Mouse (Mus musculus) heart, embryonic 11.5 days (tissue): Measurements from ENCODE around the gene Olfr313. TPM values are rescaled to one million over a fixed set of nuclear protein-coding genes. Genes with fewer than 3 reads are reported as not detected.
"Not testable (repeated sequence)": the region's sequence is repeated elsewhere in the genome, so short reads cannot be mapped to it uniquely, and the experiment has no call there.

ENCODE experiments used
- ATAC-seq: fragments of 200-750 bp; cut with Nextera tagmentation; replicated peaks from 2 replicates; pipeline ENCODE4 v1.8.0; 2017; ENCODE audit warnings: moderate library complexity; ENCODE audit not compliant: insufficient number of reproducible peaks, low FRiP score, low TSS enrichment
- H3K27ac ChIP-seq: fragments of 300-500 bp; sonication (generic); 2 replicates; pipeline ENCODE4 v1.5.1; 2014; ENCODE audit warnings: mild to moderate bottlenecking, low read depth, low read length
- H3K27me3 ChIP-seq: fragments of 300-500 bp; sonication (generic); 2 replicates; pipeline ENCODE4 v1.6.1; 2014; ENCODE audit warnings: mild to moderate bottlenecking, low read length, mixed read lengths; ENCODE audit not compliant: control insufficient read depth, insufficient read depth
- H3K36me3 ChIP-seq: fragments of 300-500 bp; sonication (generic); 2 replicates; pipeline ENCODE4 v1.6.1; 2014; ENCODE audit warnings: mild to moderate bottlenecking, low read length, moderate library complexity, mixed read lengths; ENCODE audit not compliant: control insufficient read depth, insufficient read depth
- H3K4me1 ChIP-seq: fragments of 300-500 bp; sonication (generic); 2 replicates; pipeline ENCODE4 v1.6.1; 2014; ENCODE audit warnings: low read length; ENCODE audit not compliant: control insufficient read depth, insufficient read depth
- H3K4me2 ChIP-seq: fragments of 300-500 bp; sonication (generic); 2 replicates; pipeline ENCODE4 v1.6.1; 2014; ENCODE audit warnings: mild to moderate bottlenecking, moderate library complexity
- H3K4me3 ChIP-seq: fragments of 300-500 bp; sonication (generic); 2 replicates; pipeline ENCODE4 v1.5.1; 2014; ENCODE audit warnings: low read depth, low read length
- H3K9ac ChIP-seq: fragments of 300-500 bp; sonication (generic); 2 replicates; pipeline ENCODE4 v1.6.1; 2014; ENCODE audit warnings: mild to moderate bottlenecking, low read depth, low read length, moderate library complexity
- H3K9me3 ChIP-seq: fragments of 300-500 bp; sonication (generic); replicated peaks from 2 replicates; pipeline ENCODE4 v1.6.1; 2016; ENCODE audit warnings: low read length; ENCODE audit not compliant: control insufficient read depth
- WGBS: fragments of 180-500 bp; shearing (Covaris S2); extraction: QIAGEN DNeasy Blood & Tissue Kit; methylation state at CpG from one replicate; pipeline ENCODE4 v1.1.7; 2014; ENCODE audit not compliant: insufficient replicate concordance; 5-methylcytosine and 5-hydroxymethylcytosine counted together
- polyA plus RNA-seq: library from polyadenylated mRNA; unstranded; fragments of >200 nt; fragmentation: Nextera tagmentation; extraction: Ambion mirVana; gene quantifications from 2 replicates; pipeline ENCODE4 v1.2.1, GENCODE M21; 2014

Gene Olfr313
- polyA plus RNA-seq, 1 experiment from 2014 or later = not detected

GRCm38 (mm10) chr11:58829764-58830163 lies 15.0 kb downstream of the Olfr313 start:
- no peaks in the 10 kb centered on the region for H3K27me3 ChIP-seq
- ATAC-seq = no peak

GRCm38 (mm10) chr11:58832541-58832940 lies 17.7 kb downstream of the Olfr313 start:
- WGBS = 66% methylated on average over 3 of the region's 3 CpGs
- H3K9me3 ChIP-seq, H3K9ac ChIP-seq, H3K27me3 ChIP-seq, H3K4me1 ChIP-seq, ATAC-seq, H3K4me2 ChIP-seq, H3K27ac ChIP-seq, H3K36me3 ChIP-seq, H3K4me3 ChIP-seq: not testable (repeated sequence)

More at GRCm38 (mm10) chr11:58829764-58830163, 15.0 kb downstream of the Olfr313 start:
- H3K27ac ChIP-seq = no peak overlapping the region
- H3K9me3 ChIP-seq = no peaks in the 10 kb centered on the region
- no peak overlapping the region for H3K4me2 ChIP-seq
- H3K4me1 ChIP-seq = no peaks in the 10 kb centered on the region
- no peaks in the 10 kb centered on the region for H3K36me3 ChIP-seq
- no peak overlapping the region for H3K9ac ChIP-seq
- no peak overlapping the region for H3K4me3 ChIP-seq
- WGBS = 69% methylated on average over 3 of the region's 3 CpGs

GRCm38 (mm10) chr11:58838951-58839350 lies 24.2 kb downstream of the Olfr313 start, which contains the start of gene Olfr311:
TSS of gene Olfr311 (plus strand) at chr11:58839251.
- H3K4me3 ChIP-seq, H3K4me2 ChIP-seq, H3K9me3 ChIP-seq, ATAC-seq, H3K27ac ChIP-seq, H3K27me3 ChIP-seq, H3K36me3 ChIP-seq, H3K4me1 ChIP-seq, H3K9ac ChIP-seq: not testable (repeated sequence)

- peak within 1 kb of the TSS; percentile 79 for H3K4me2 ChIP-seq
- no peak within 1 kb of the TSS for H3K27ac ChIP-seq
- H3K4me1 ChIP-seq = peaks cover 6% of the 10 kb centered on the region; the same call in 1 of the 2 replicates
- H3K9me3 ChIP-seq = no peaks in the 10 kb centered on the region
- peak within 1 kb of the TSS; percentile 68 for H3K4me3 ChIP-seq
- no peaks in the 10 kb centered on the region for H3K27me3 ChIP-seq
- H3K36me3 ChIP-seq = peaks cover 7% of the 10 kb centered on the region; the same call in 1 of the 2 replicates
- H3K9ac ChIP-seq = peak within 1 kb of the TSS; percentile 80
- ATAC-seq = peak; percentile 99
- WGBS = 1% methylated on average over 24 of the region's 24 CpGs
Measured at GRCm38 (mm10) chr11:58846919-58847461, 32.2 kb downstream of the Olfr313 start, which contains the start of gene Gm12258. TSS of gene Gm12258 (plus strand) at chr11:58847158.

- WGBS = 42% methylated on average over 9 of the region's 9 CpGs
- Histone ChIP-seq H3K4me1 (peaks cover 6% of the 10 kb centered on the region; the same call in 1 of the 2 replicates), H3K27me3 (no peaks in the 10 kb centered on the region), H3K9ac (peak overlapping the region; percentile 80), H3K4me3 (peak overlapping the region; percentile 68), H3K27ac (no peak overlapping the region), H3K9me3 (no peaks in the 10 kb centered on the region), H3K4me2 (peak overlapping the region; percentile 79), H3K36me3 (peaks cover 7% of the 10 kb centered on the region; the same call in 1 of the 2 replicates)
- ATAC-seq = no peak
Measured at GRCm38 (mm10) chr11:58847636-58848035, 32.8 kb downstream of the Olfr313 start.

GRCm38 (mm10) chr11:58849731-58850130 lies 34.9 kb downstream of the Olfr313 start:
- WGBS = 59% methylated on average over 2 of the region's 2 CpGs
- Histone ChIP-seq H3K4me1 (peaks cover 6% of the 10 kb centered on the region; the same call in 1 of the 2 replicates), H3K9ac (no peak overlapping the region), H3K27me3 (no peaks in the 10 kb centered on the region), H3K36me3 (peaks cover 7% of the 10 kb centered on the region; the same call in 1 of the 2 replicates), H3K27ac (no peak overlapping the region), H3K9me3 (no peaks in the 10 kb centered on the region), H3K4me3 (no peak overlapping the region), H3K4me2 (no peak overlapping the region)
- no peak for ATAC-seq

GRCm38 (mm10) chr11:58860744-58861143 lies 45.9 kb downstream of the Olfr313 start:
- Histone ChIP-seq H3K9ac (no peak overlapping the region), H3K27ac (no peak overlapping the region), H3K4me3 (no peak overlapping the region), H3K4me2 (no peak overlapping the region), H3K9me3 (peaks cover 18% of the 10 kb centered on the region), H3K27me3 (no peaks in the 10 kb centered on the region), H3K36me3 (peaks cover 44% of the 10 kb centered on the region), H3K4me1 (no peaks in the 10 kb centered on the region)
- 89% methylated on average over 8 of the region's 8 CpGs for WGBS
- ATAC-seq = no peak

- peak; percentile 69 for ATAC-seq
- 0 out of 2 replicates have a peak, but pooled peaks cover 2% of the 10 kb centered on the region for H3K36me3 ChIP-seq
- WGBS = 3% methylated on average over 37 of the region's 37 CpGs
- peak within 1 kb of the TSS; percentile 70 for H3K27ac ChIP-seq
- H3K9ac ChIP-seq = peak within 1 kb of the TSS; percentile 89
- peak within 1 kb of the TSS; percentile 87 for H3K4me3 ChIP-seq
- peak within 1 kb of the TSS; percentile 84 for H3K4me2 ChIP-seq
- no peaks in the 10 kb centered on the region for H3K9me3 ChIP-seq
- H3K27me3 ChIP-seq = no peaks in the 10 kb centered on the region
- peaks cover 8% of the 10 kb centered on the region; the same call in 1 of the 2 replicates for H3K4me1 ChIP-seq
Measured at GRCm38 (mm10) chr11:58867039-58867953, 52.5 kb downstream of the Olfr313 start, which contains the start of gene 2810021J22Rik. TSS of gene 2810021J22Rik (plus strand) at chr11:58867216.
